ENCODE assay signal across 9 mouse cellular contexts in genomic region chr4:149097956-149098355, GRCm38 (mm10). TPM values are rescaled to one million over a fixed set of nuclear protein-coding genes. Genes with fewer than 3 reads are reported as not detected.
DNase-seq lines count a peak whose midpoint lies in the region; ATAC-seq and TF ChIP-seq lines count a peak whose summit lies in the region.
"Had no signal": no experiment of that assay in that cellular context is flagged by ENCODE, and none has a peak within 500 bp of the region (broad histone marks: within the 10 kb centered on the region; RNA-seq: fewer than 3 reads in every experiment).

No protein-coding gene starts in this region.

- no peak for DNase-seq in heart, postnatal 14 days
- no peak for DNase-seq in neural tube, embryonic 11.5 days (ENCODE audit: low spot score)
- DNase-seq in neural tube, embryonic 10.5 days (ENCODE audit: extremely low spot score, low spot score), result no peak
- no peak for DNase-seq in thymus, adult 2 months
- no peak for DNase-seq in spleen, postnatal 10 days (ENCODE audit: low spot score in 2 of 2)
- no peak for DNase-seq in layer of hippocampus, adult 11-12 months (ENCODE audit: low spot score)
- DNase-seq: cerebellum, adult 8-10 months had no signal

- no peaks in the 10 kb centered on the region for H3K9me3 ChIP-seq in heart, embryonic 12.5 days (replicated peaks)
- H3K9me3 ChIP-seq in neural tube, embryonic 11.5 days (ENCODE audit: control insufficient read depth, low read length), result no peaks in the 10 kb centered on the region
- no peaks in the 10 kb centered on the region for H3K9me3 ChIP-seq in limb, embryonic 13.5 days

- intact Hi-C loops in heart, postnatal 14 days (cut with DNase I), result no loop called here

- H3K9ac ChIP-seq in heart, embryonic 12.5 days, result peak overlapping the region; percentile 99; the same call in 1 of the 2 replicates
- no peak overlapping the region for H3K9ac ChIP-seq in neural tube, embryonic 11.5 days (ENCODE audit: low read length)
- peak overlapping the region; percentile 91 for H3K9ac ChIP-seq in limb, embryonic 13.5 days

- no peak for TF ChIP-seq CTCF in thymus, adult 2 months (IDR thresholded peaks at IDR 0.05; ENCODE audit: borderline replicate concordance, control insufficient read depth, extremely low read depth, insufficient read depth, low read length, poor library complexity)

- ATAC-seq in heart, embryonic 12.5 days (ENCODE audit: insufficient number of reproducible peaks, low FRiP score), result no peak
- ATAC-seq in neural tube, embryonic 11.5 days (ENCODE audit: insufficient read depth, low FRiP score, low TSS enrichment), result no peak
- ATAC-seq in limb, embryonic 13.5 days (ENCODE audit: low FRiP score, low read depth), result no peak

- H3K36me3 ChIP-seq in heart, embryonic 12.5 days, result peaks cover 8% of the 10 kb centered on the region
- no peaks in the 10 kb centered on the region for H3K36me3 ChIP-seq in neural tube, embryonic 11.5 days (ENCODE audit: control insufficient read depth, insufficient read depth, low read length)
- H3K36me3 ChIP-seq in limb, embryonic 13.5 days, result peaks cover 11% of the 10 kb centered on the region
- H3K36me3 ChIP-seq in thymus, adult 2 months (ENCODE audit: control insufficient read depth, insufficient read depth, low read length), result no peaks in the 10 kb centered on the region

- peaks cover 17% of the 10 kb centered on the region for H3K4me1 ChIP-seq in heart, embryonic 12.5 days (replicated peaks)
- H3K4me1 ChIP-seq in neural tube, embryonic 11.5 days (ENCODE audit: control insufficient read depth, insufficient read depth, low read length), result peaks cover 10% of the 10 kb centered on the region
- peaks cover 16% of the 10 kb centered on the region for H3K4me1 ChIP-seq in limb, embryonic 13.5 days
- peaks cover 11% of the 10 kb centered on the region for H3K4me1 ChIP-seq in thymus, adult 2 months (replicated peaks; ENCODE audit: control insufficient read depth, insufficient read depth, low read length)

- no peak for TF ChIP-seq POLR2A in thymus, adult 2 months (IDR thresholded peaks at IDR 0.05; ENCODE audit: control insufficient read depth, extremely low read depth, insufficient read depth, low read length, poor library complexity)

- peak overlapping the region; percentile 88 for H3K4me2 ChIP-seq in heart, embryonic 12.5 days
- peak overlapping the region; percentile 96; the same call in 1 of the 2 replicates for H3K4me2 ChIP-seq in neural tube, embryonic 11.5 days (ENCODE audit: low read depth)
- H3K4me2 ChIP-seq in limb, embryonic 13.5 days (replicated peaks), result peak overlapping the region; percentile 96

- no peaks in the 10 kb centered on the region for H3K27me3 ChIP-seq in heart, embryonic 12.5 days (replicated peaks)
- H3K27me3 ChIP-seq in neural tube, embryonic 11.5 days (ENCODE audit: control insufficient read depth, insufficient read depth, low read length), result no peaks in the 10 kb centered on the region
- H3K27me3 ChIP-seq in limb, embryonic 13.5 days, result no peaks in the 10 kb centered on the region
- no peaks in the 10 kb centered on the region for H3K27me3 ChIP-seq in thymus, adult 2 months (ENCODE audit: control insufficient read depth, insufficient read depth, low read length)

- peak overlapping the region; percentile 99; the same call in 1 of the 2 replicates for H3K4me3 ChIP-seq in heart, embryonic 12.5 days
- H3K4me3 ChIP-seq in neural tube, embryonic 11.5 days (ENCODE audit: low read depth, low read length), result no peak overlapping the region
- H3K4me3 ChIP-seq in limb, embryonic 13.5 days, result peak overlapping the region; percentile 98
- H3K4me3 ChIP-seq in thymus, adult 2 months (ENCODE audit: control insufficient read depth, insufficient read depth, low read length), result no peak overlapping the region

- H3K27ac ChIP-seq in heart, embryonic 12.5 days (ENCODE audit: poor library complexity, severe bottlenecking), result no peak overlapping the region
- no peak overlapping the region for H3K27ac ChIP-seq in neural tube, embryonic 11.5 days (ENCODE audit: low read depth, low read length)
- H3K27ac ChIP-seq in limb, embryonic 13.5 days, result no peak overlapping the region
- no peak overlapping the region for H3K27ac ChIP-seq in thymus, adult 2 months (ENCODE audit: control insufficient read depth, insufficient read depth, low read length)

- 77% methylated on average over 3 of the region's 3 CpGs for WGBS in heart, embryonic 12.5 days
- 86% methylated on average over 3 of the region's 3 CpGs for WGBS in neural tube, embryonic 11.5 days
- 91% methylated on average over 3 of the region's 3 CpGs for WGBS in limb, embryonic 13.5 days
- WGBS in thymus, adult 2 months, result 78% methylated on average over 3 of the region's 3 CpGs

RNA-seq across cellular contexts. Expression of gene Pex14, which starts 1.7 kb away (rescaled TPM):
- 44.1 and 44.3 TPM in 2 replicates for polyA plus RNA-seq in heart, embryonic 12.5 days (2016; fragmentation: Nextera tagmentation; extraction: Ambion mirVana)
- 10 to 100 TPM; 20.5 to 21.7 TPM for total RNA-seq in heart, postnatal 14 days (2021)
- 43.0 and 43.1 TPM in 2 replicates for polyA plus RNA-seq in neural tube, embryonic 11.5 days (2014; fragmentation: Nextera tagmentation; extraction: Ambion mirVana)
- 51.1 and 54.3 TPM in 2 replicates for polyA plus RNA-seq in limb, embryonic 13.5 days (2015; fragmentation: Nextera tagmentation; extraction: Ambion mirVana)
- 40.4 and 45.0 TPM in 2 replicates for polyA plus RNA-seq in thymus, adult 2 months (2012; rRNA removed)

RNA-seq across cellular contexts. Expression of gene Dffa, which starts 6.0 kb away (rescaled TPM):
- polyA plus RNA-seq in heart, embryonic 12.5 days (2016; fragmentation: Nextera tagmentation; extraction: Ambion mirVana), result 37.8 and 39.9 TPM in 2 replicates
- total RNA-seq in heart, postnatal 14 days (2021), result 10 to 100 TPM; 33.5 to 39.0 TPM
- 34.1 and 34.4 TPM in 2 replicates for polyA plus RNA-seq in neural tube, embryonic 11.5 days (2014; fragmentation: Nextera tagmentation; extraction: Ambion mirVana)
- polyA plus RNA-seq in limb, embryonic 13.5 days (2015; fragmentation: Nextera tagmentation; extraction: Ambion mirVana), result 31.7 and 33.8 TPM in 2 replicates
- 40.2 and 40.3 TPM in 2 replicates for polyA plus RNA-seq in thymus, adult 2 months (2012; rRNA removed)

RNA-seq across cellular contexts. Expression of gene Cort, which starts 28.6 kb away (rescaled TPM):
- not detected in 2 replicates for polyA plus RNA-seq in heart, embryonic 12.5 days (2016; fragmentation: Nextera tagmentation; extraction: Ambion mirVana)
- under 1 TPM; 0.59 to 0.88 TPM for total RNA-seq in heart, postnatal 14 days (2021)
- 0.51 TPM in 1 of 2 replicates, not detected in the other for polyA plus RNA-seq in neural tube, embryonic 11.5 days (2014; fragmentation: Nextera tagmentation; extraction: Ambion mirVana)
- 0.31 TPM in 1 of 2 replicates, not detected in the other for polyA plus RNA-seq in limb, embryonic 13.5 days (2015; fragmentation: Nextera tagmentation; extraction: Ambion mirVana)
- 0.22 and 0.67 TPM in 2 replicates for polyA plus RNA-seq in thymus, adult 2 months (2012; rRNA removed)

RNA-seq across cellular contexts. Expression of gene Cenps, which starts 39.5 kb away (rescaled TPM):
- 26.9 and 27.9 TPM in 2 replicates for polyA plus RNA-seq in heart, embryonic 12.5 days (2016; fragmentation: Nextera tagmentation; extraction: Ambion mirVana)
- 1 to 10 TPM; 9.2 to 9.3 TPM for total RNA-seq in heart, postnatal 14 days (2021)
- polyA plus RNA-seq in neural tube, embryonic 11.5 days (2014; fragmentation: Nextera tagmentation; extraction: Ambion mirVana), result 36.7 and 43.0 TPM in 2 replicates
- 31.0 and 33.0 TPM in 2 replicates for polyA plus RNA-seq in limb, embryonic 13.5 days (2015; fragmentation: Nextera tagmentation; extraction: Ambion mirVana)
- 14.0 and 17.6 TPM in 2 replicates for polyA plus RNA-seq in thymus, adult 2 months (2012; rRNA removed)

Comparison
In these comparisons a context has a peak if more than half of its experiments do, and no peak if none do; other contexts are left out.
1. H3K4me3 ChIP-seq: peak in heart, embryonic 12.5 days (single experiment) and limb, embryonic 13.5 days (single experiment); none in neural tube, embryonic 11.5 days (single experiment) and thymus, adult 2 months (single experiment).
2. Peak in every context shown above with its lines, with median percentiles within 50 percentile points of each other: H3K4me2 ChIP-seq.